Comparison of ENCODE assay signal across 18 mouse cellular contexts in the genomic region with DNA sequence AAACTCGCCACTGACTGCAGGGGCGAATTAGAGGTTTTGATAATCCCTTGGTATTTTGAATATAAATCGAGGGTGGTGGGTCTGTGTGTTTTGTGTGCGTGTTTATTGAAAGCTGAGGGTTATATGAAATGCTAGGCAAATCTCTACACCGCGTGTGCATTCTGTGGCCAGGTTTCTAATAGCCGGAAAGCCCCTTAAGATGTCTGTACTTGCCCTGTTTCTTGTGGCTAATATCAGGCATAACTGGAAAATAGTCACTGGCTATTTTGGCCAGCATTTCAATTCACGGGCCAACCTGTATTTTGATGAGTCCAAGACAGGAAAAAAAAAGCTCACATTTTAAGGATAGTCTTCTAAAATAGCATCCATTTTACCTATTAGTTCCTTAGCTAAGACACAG. TPM values are rescaled to one million over a fixed set of nuclear protein-coding genes. Genes with fewer than 3 reads are reported as not detected.
A peak's percentile ranks its signal among the peaks of the same experiment; 100 is the strongest.
DNase-seq lines count a peak whose midpoint lies in the region; ATAC-seq lines count a peak whose summit lies in the region.
"Had no signal": no experiment of that assay in that cellular context is flagged by ENCODE, and none has a peak within 500 bp of the region (broad histone marks: within the 10 kb centered on the region; RNA-seq: fewer than 3 reads in every experiment).

No protein-coding gene starts in this region.

- no peaks in the 10 kb centered on the region for H3K27me3 ChIP-seq in heart, embryonic 15.5 days
- no peaks in the 10 kb centered on the region for H3K27me3 ChIP-seq in embryonic facial prominence, embryonic 10.5 days (replicated peaks; ENCODE audit: low read depth, poor library complexity, severe bottlenecking)
- no peaks in the 10 kb centered on the region for H3K27me3 ChIP-seq in embryonic facial prominence, embryonic 15.5 days
- no peaks in the 10 kb centered on the region for H3K27me3 ChIP-seq in midbrain, embryonic 15.5 days (replicated peaks)

- H3K36me3 ChIP-seq in heart, embryonic 15.5 days, result no peaks in the 10 kb centered on the region
- H3K36me3 ChIP-seq in embryonic facial prominence, embryonic 10.5 days (replicated peaks), result peaks cover 11% of the 10 kb centered on the region
- no peaks in the 10 kb centered on the region for H3K36me3 ChIP-seq in embryonic facial prominence, embryonic 15.5 days
- no peaks in the 10 kb centered on the region for H3K36me3 ChIP-seq in midbrain, embryonic 15.5 days (replicated peaks)
- H3K36me3 ChIP-seq: hindbrain, embryonic 15.5 days; neural tube, embryonic 12.5 days; stomach, embryonic 15.5 days had no signal

- DNase-seq in heart, adult 9 months (ENCODE audit: low spot score in 2 of 2), result no peak
- DNase-seq in embryonic facial prominence, embryonic 10.5 days (ENCODE audit: low spot score), result no peak
- no peak for DNase-seq in layer of hippocampus, postnatal 14 days (ENCODE audit: low spot score in 2 of 2)
- no peak for DNase-seq in adrenal gland, adult 2 months
- DNase-seq: cerebellum, adult 11-12 months; embryo, embryonic 11 days; gastrocnemius, postnatal 25 days; kidney, adult 18-20 months; layer of hippocampus, postnatal 36 days; left cerebral cortex, postnatal 4 days; lung, adult 2 months had no signal

- ATAC-seq in heart, embryonic 15.5 days (replicated peaks; ENCODE audit: insufficient number of reproducible peaks, insufficient read depth, low FRiP score, low read depth), result no peak
- ATAC-seq in embryonic facial prominence, embryonic 15.5 days (ENCODE audit: insufficient number of reproducible peaks, low FRiP score, low TSS enrichment, low read depth), result no peak
- ATAC-seq in midbrain, embryonic 15.5 days (replicated peaks), result no peak

- peak overlapping the region; percentile 60 for H3K27ac ChIP-seq in heart, embryonic 15.5 days
- peak overlapping the region; percentile 44 for H3K27ac ChIP-seq in embryonic facial prominence, embryonic 10.5 days (replicated peaks)
- H3K27ac ChIP-seq in embryonic facial prominence, embryonic 15.5 days (replicated peaks), result 0 out of 2 replicates have a peak overlapping the region, but pooled peaks have one; percentile 51
- H3K27ac ChIP-seq in midbrain, embryonic 15.5 days, result peak overlapping the region; percentile 80
- H3K27ac ChIP-seq: hindbrain, embryonic 15.5 days; neural tube, embryonic 12.5 days; stomach, embryonic 15.5 days had no signal

- H3K4me2 ChIP-seq in heart, embryonic 15.5 days, result peak overlapping the region; percentile 46
- H3K4me2 ChIP-seq in embryonic facial prominence, embryonic 15.5 days (replicated peaks), result no peak overlapping the region; the same call in 1 of the 2 replicates
- H3K4me2 ChIP-seq in midbrain, embryonic 15.5 days, result 0 out of 2 replicates have a peak overlapping the region, but pooled peaks have one; percentile 13
- H3K4me2 ChIP-seq: hindbrain, embryonic 15.5 days; neural tube, embryonic 12.5 days; stomach, embryonic 15.5 days had no signal

- peaks cover 37% of the 10 kb centered on the region for H3K4me1 ChIP-seq in heart, embryonic 15.5 days (replicated peaks)
- peaks cover 84% of the 10 kb centered on the region for H3K4me1 ChIP-seq in embryonic facial prominence, embryonic 10.5 days
- peaks cover 57% of the 10 kb centered on the region for H3K4me1 ChIP-seq in embryonic facial prominence, embryonic 15.5 days
- H3K4me1 ChIP-seq in midbrain, embryonic 15.5 days, result peaks cover 70% of the 10 kb centered on the region

- no peaks in the 10 kb centered on the region for H3K9me3 ChIP-seq in heart, embryonic 15.5 days (replicated peaks)
- H3K9me3 ChIP-seq in embryonic facial prominence, embryonic 10.5 days, result no peaks in the 10 kb centered on the region
- H3K9me3 ChIP-seq in embryonic facial prominence, embryonic 15.5 days (replicated peaks), result no peaks in the 10 kb centered on the region
- no peaks in the 10 kb centered on the region for H3K9me3 ChIP-seq in midbrain, embryonic 15.5 days
- H3K9me3 ChIP-seq: hindbrain, embryonic 15.5 days; megakaryocyte, embryonic 14.5 days; neural tube, embryonic 12.5 days; stomach, embryonic 15.5 days had no signal

- no peak overlapping the region for H3K9ac ChIP-seq in heart, embryonic 15.5 days
- no peak overlapping the region for H3K9ac ChIP-seq in embryonic facial prominence, embryonic 15.5 days
- no peak overlapping the region for H3K9ac ChIP-seq in midbrain, embryonic 15.5 days
- H3K9ac ChIP-seq: hindbrain, embryonic 15.5 days; neural tube, embryonic 12.5 days; stomach, embryonic 15.5 days had no signal

- no peak overlapping the region for H3K4me3 ChIP-seq in heart, embryonic 15.5 days
- H3K4me3 ChIP-seq in embryonic facial prominence, embryonic 10.5 days, result no peak overlapping the region
- no peak overlapping the region for H3K4me3 ChIP-seq in embryonic facial prominence, embryonic 15.5 days (replicated peaks)
- no peak overlapping the region for H3K4me3 ChIP-seq in midbrain, embryonic 15.5 days
- H3K4me3 ChIP-seq: hindbrain, embryonic 15.5 days; megakaryocyte, embryonic 14.5 days; neural tube, embryonic 12.5 days; stomach, embryonic 15.5 days had no signal

- 55% methylated on average over 8 of the region's 8 CpGs for WGBS in heart, embryonic 15.5 days
- WGBS in embryonic facial prominence, embryonic 10.5 days, result 81% methylated on average over 8 of the region's 8 CpGs
- 40% methylated on average over 8 of the region's 8 CpGs for WGBS in embryonic facial prominence, embryonic 15.5 days
- 39% methylated on average over 8 of the region's 8 CpGs for WGBS in midbrain, embryonic 15.5 days

RNA-seq across cellular contexts. Expression of a gene that starts 28.5 kb away (rescaled TPM):
- polyA plus RNA-seq in heart, embryonic 15.5 days (2015; fragmentation: Nextera tagmentation; extraction: Ambion mirVana), result 6.5 and 21.8 TPM in 2 replicates
- 51.2 and 61.3 TPM in 2 replicates for polyA plus RNA-seq in embryonic facial prominence, embryonic 10.5 days (2016; fragmentation: Nextera tagmentation; extraction: Ambion mirVana)
- 47.0 and 53.1 TPM in 2 replicates for polyA plus RNA-seq in embryonic facial prominence, embryonic 15.5 days (2015; fragmentation: Nextera tagmentation; extraction: Ambion mirVana)
- 71.4 and 79.6 TPM in 2 replicates for polyA plus RNA-seq in midbrain, embryonic 15.5 days (2015; fragmentation: Nextera tagmentation; extraction: Ambion mirVana)
- 1 to 10 TPM; 9.0 to 9.4 TPM for total RNA-seq in layer of hippocampus, postnatal 14 days (2021)
- 10 to 100 TPM in 1 of 2 experiments, 1 to 10 TPM in 1; 10.0 to 11.7 TPM for total RNA-seq in adrenal gland, adult 2 months (2021)
- 9.6 and 10.9 TPM in 2 replicates for polyA plus RNA-seq in adrenal gland, adult 2 months (2012; rRNA removed)
